Mouse (Mus musculus) retina, adult 2 months (tissue): Measurements from ENCODE around the gene Sf3b4.

Source experiments
- DNase-seq: peaks from one replicate; pipeline ENCODE4 v3.0.0-alpha.2; 2012; ENCODE audit warnings: low read depth, low spot score

Gene Sf3b4

DNA sequence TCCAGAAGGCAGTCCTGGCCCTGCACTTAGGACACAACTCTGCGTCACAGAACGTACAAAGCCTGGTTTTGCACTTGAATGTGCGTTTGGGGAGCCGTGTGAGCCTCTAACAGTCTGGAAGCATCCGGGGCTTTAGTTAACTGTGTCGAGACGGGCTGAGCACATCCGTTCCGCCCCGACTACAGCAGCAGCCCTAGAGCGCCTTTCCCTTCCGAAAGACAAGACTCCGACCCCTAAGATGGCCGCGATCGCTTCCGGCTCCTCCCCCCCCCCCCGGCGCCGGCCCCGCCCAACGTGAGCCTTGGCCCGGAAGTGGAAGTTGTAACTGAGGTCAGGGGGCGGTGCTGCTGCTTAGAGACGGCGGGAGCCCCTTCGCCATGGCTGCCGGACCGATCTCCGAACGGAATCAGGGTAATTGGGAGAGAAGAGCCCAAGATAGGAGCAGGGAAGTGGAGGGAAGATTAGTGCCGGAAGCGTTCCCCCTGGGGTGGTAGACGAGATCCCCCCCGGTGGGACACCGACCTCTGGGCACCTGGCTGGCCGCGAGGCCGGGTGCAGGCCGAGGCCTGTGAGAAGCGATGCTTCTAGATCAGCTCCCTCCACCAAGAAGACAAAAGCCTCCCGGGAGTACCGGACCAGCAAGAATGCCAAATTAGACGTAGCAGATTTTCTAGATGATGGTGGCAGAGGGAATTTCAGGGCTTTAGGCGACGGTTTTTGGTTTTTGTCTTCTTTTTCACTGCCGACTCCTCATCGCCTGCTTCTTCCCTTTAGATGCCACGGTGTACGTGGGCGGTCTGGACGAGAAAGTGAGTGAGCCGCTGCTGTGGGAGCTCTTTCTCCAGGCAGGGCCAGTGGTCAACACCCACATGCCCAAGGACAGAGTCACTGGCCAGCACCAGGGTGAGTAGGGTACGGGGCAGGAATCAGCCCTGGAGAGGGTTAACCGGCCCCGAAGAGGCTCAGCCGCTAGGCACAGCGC is at the start of gene Sf3b4:
Gene Sf3b4 (plus strand): TSS at position 136 of the 982 bp plus-strand sequence.
- DNase-seq: peak; percentile 84

DNA sequence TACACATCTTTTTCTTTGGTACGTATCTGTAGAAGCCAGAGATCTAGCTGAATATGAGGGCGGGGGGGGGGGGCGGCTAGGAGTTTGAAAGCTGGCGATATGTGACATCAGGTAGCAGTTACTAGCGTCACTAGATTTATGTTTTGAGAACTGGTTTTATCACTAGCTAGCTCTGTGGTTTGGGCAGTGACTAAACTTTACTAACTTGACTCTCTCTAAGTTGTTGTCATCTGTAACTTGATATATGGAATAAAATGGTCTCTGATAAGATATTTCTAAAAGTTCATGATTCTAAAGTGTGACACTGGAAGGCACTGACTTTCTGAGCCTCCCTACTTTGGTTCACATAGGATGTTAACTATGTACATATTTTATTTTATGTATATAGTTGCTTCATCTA is 47.9 kb upstream of the Sf3b4 start:
- no peak for DNase-seq

DNA sequence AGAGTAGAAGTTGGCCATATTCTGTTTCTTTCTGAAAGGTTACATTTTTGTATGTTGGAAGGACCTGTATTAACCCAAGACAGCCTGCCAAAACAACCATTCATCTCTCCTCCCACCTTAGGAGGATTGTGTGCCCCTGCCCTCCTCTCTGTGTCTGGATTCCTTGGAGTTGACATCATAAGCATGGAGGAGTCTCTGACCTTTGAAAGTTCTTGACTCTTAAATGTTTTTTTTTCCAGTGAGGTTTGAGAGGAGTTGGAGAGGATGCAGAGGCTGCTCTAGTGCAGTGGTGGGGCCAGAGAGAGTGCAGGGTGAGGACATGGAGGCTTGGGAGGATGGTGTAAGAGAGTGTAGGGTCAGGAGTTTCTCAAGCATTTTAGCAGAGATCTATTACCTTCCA is 44.0 kb upstream of the Sf3b4 start:
- no peak for DNase-seq

DNA sequence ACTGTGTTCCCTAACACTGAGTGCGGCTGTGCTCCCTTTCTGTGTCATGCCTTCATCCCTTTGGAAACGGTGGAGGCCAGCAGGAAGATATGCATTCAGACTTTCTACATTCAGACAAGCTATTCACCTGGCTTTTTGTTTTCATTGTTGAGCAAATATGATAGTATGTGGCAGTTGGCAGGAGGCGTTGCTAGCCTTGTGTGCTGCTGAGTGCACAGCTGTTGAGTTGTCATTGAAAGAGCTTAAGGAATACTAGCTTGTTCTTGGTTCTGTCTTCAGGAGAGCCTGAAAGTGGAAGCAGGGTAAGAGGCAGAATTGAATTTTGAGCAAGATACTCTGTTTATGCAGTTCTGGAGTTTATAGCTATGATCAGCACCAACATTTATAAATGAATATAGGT is 39.7 kb upstream of the Sf3b4 start:
- no peak for DNase-seq

DNA sequence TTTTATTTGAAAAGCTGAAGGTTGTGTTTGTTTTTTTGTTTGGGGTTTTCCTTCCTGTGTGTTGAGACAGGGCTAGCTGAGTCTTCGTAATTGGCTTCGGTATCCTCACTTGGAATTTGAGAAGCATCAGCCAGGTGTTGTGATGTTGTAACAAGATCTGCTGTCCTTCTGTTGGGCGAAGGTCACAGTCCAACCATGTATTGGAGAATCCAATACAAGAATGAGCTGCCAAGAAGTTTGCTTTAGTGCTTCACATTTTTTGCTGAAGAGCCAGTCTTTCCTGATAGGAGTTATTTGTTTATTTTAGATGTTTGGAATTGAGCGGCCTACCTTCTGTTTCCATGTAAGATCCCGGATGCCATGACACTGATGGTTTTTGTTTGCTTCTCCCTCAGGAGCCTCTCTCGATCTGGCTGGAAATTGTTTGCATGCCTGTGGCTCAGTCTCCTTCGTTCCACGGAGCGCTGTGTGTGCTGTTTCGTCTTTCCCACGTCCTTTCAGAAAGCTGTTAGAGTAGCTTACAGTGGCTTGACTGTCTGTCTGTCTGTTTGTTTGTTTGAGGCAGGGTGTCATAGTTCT is 38.7 kb upstream of the Sf3b4 start:
- DNase-seq: no peak

DNA sequence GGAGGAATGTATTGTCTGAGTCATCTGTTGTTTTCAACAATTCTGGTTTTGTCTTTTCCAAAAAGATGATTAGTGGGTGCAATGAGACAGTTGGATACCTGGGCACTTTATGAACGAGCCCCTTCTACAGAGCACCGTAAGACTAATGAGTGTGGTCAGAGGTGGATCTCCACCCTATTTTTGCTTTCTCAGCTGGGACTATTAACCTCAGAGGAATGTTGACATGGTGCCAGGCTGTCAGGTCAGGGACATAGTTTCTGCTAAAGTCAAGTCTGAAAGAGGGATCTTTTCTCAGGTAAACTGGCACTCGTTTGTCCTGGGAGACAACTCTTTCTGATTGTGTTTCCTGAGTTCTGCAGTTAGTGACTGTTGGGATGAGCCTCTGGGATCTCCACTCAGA is 37.1 kb upstream of the Sf3b4 start:
- no peak for DNase-seq

DNA sequence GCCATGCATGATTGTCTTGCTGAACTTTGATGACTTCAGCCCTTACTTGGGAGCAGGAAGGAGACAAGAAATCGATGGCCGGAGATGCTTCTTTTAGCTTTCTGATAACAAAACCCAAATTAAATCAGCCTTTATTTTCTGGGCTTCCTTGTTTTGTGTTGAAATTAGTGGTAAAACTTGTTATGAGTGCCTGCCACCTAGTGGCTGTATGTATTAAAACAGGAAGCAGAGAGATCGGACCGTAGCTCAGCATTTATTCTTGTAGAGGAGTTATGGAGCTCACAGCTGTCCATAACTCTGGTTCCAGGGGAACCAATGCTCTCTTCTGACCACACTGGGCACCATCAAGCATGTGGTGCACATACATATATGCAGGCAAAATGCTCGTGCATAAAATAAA is 24.2 kb upstream of the Sf3b4 start:
- DNase-seq: peak; percentile 52

DNA sequence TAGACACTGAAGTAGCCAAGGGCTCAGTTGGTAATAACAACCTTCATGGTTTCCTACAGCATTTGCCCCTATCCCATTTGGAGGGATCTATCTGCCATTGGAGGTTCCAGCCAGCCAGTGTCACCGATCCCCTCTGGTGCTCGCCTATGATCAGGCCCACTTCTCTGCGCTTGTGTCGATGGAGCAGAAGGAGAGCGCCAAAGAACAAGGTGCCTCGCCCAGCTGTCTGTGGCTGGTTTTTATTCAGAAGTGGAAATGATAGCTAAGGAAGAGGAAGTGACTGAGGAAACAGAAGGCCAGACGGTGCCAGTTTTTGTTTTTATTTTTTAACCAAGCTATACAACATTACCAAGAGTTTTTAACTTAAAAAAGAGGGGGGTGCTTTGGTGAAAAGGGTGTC is 20.3 kb upstream of the Sf3b4 start:
- DNase-seq: no peak

DNA sequence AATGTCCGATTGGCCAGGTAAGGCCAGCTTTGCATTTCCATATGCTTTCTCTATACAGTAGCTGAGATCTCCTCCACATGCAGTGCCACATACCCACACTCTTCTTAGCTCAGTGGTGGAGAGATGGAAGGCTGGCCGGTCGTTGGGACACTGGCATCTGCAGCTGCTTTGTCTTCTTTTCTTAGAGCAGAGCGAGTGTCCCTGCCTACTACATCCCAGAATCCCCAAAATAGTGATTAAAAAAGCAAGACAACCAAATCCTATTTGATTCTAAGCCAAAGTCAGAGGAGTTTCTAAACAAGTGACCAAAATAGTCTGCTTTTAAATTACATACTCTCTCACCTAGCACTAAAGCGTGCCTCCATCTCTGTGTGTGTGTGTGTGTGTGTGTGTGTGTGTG is 19.5 kb upstream of the Sf3b4 start:
- DNase-seq: no peak

DNA sequence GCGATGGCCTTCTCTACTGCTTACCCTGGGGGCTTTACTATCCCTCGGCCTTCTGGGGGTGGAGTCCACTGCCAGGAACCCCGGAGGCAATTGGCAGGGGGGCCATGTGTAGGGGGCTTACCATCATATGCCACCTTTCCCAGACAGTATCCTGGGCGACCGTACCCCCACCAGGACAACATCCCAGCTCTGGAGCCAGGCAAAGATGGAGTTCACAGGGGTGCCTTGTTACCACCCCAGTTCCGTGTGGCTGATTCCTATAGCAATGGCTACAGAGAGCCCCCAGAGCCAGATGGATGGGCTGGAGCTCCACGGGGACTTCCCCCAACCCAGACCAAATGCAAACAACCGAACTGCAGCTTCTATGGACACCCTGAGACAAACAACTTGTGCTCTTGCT is 16.6 kb upstream of the Sf3b4 start:
- no peak for DNase-seq

DNA sequence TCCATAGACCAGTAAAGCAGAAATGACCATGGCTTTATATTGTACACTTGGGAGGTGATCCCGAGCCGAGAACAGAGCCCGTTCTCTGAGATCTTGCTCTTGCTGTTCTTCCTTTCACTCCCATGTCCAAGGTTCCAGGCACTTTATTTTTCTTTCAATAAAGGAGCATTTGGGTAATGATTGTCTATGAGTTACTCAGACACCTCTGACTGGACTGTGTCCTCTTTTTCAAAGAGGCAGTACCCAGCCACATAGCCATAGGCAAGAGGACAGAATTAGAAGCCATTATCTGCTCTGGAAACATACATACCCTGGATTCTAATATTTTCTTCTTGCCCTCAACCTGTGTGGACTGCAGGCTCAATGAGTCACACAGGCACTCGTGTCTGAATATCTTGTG is 12.3 kb upstream of the Sf3b4 start:
- no peak for DNase-seq

DNA sequence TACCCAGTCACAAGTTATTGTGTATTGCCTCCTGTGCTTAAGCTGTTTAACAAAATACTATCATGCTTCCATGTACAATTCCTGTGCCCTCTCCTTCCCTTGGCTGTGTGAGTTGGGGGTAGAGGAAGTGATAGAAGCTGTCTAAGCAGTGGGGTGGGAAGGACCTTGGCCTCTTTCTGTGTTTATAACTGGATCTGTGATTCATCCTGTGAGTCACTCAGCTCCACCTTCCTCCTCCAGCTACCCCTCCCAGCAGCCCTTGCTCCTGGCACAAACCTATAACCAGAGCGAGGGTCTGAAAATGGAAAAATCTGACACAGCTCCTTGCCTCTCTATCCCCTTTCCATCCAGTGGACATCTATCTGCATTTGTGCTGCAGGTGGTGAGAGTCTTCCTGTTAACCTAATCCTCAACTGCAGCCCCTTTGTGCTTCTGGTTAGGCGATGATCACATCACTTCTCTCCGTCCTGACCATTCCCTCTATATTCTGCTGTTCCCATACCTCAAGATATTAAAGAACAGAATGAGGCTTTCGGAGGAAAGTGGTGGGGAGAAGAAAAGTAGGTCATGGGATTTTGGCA is 11.8 kb upstream of the Sf3b4 start:
- DNase-seq: no peak

DNA sequence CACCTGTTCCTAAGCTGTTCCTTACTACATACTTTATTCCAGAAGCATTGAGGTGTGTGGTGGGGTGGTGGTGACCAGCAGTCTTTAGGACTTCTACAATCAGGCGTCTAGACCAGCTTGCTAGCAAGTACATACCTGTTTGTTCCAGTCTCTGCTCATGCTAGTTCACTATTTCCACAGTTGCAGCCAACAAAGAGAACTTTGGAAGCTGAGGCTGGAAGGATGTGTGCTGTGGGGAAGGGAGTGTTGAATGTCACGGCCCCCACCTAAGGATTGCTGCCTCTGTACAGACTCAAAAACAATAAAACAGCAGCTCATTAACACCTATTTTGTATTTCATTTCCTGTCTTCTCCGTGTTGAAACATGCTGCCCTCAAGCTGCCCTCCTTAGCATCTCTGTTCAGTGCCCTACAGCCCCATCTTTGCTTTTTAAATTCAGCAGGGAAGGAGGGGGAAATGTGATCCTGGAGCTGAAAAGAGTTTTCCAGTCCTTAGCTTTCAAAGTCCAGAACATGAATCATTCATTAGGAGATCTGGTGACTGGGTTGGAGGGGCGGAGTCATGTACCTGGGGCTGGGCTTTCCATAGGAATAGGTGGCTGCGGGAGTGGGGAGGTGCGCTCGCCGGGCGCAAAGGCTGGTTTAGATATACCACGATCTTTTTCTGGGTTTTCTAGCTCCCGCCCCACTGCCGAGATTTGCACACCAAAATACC is 11.2 kb upstream of the Sf3b4 start:
- DNase-seq: no peak

DNA sequence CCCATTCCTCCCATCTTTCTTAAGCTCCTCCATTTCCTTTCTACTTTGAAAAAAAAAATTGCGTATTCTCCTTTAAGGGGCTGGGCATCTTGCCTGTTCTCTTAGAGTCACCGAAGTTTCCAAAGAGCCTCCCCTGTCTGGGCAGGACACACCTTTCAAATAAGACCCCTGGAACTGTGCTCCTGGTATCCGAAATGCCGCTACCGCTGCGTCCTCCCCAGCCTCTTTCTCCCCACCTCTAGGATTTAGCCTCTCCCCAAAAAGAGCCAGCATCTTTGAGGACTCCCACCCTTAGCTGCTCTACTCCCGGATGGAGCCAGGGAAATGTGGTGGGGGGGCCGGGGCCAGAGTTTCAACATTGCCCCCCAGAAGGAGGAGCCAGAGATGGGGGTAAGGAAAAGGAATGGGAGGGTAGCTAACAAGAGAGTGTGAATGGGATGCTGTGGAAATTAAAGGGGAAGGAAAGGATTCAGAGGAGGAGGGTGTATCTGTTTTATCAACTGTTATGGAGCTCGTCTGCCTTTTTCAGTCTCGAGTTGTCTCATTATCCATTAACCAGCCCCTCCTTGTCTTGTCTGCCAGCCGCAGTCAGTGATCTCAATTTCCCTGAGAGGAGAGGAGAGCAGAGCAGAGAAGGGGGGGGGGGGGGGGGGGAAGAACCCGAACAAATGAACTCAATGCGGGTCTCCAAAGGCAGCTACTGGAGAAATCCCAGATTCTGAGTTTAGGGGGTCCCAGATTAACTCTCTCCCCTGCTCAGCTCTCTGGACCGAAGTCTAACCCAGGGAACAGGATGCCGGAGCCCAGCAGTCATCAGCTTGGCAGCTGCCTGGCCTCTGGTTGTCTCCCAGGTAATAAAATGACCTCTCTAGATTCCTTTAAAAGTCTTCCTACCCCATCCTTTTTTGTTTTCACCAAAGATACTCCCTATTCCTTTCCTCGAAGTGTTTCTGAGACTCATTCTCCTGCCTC is 10.0 kb upstream of the Sf3b4 start, which contains the start of gene Mtmr11:
Gene Mtmr11 (plus strand): TSS at position 136 of the 972 bp plus-strand sequence.
- DNase-seq: no peak

DNA sequence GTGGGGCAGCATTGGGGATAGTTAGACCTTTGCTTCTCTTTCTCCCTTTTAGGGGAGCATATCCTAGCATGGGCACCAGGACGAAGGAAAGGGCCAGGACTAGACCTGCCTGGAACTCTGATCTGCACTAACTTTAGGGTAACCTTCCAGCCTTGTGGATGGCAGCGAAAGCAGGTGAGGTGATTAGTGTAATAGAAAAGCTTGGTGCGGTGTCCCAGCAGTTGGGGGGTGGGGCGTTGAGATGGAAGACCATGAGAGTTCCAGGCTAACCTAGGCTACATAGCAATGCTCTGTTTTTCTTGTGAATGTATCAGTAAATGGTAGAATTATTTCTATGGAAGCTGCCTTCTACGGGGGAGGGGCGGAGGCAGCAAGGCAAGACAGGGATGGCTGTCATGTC is 9.1 kb upstream of the Sf3b4 start:
- DNase-seq: no peak

DNA sequence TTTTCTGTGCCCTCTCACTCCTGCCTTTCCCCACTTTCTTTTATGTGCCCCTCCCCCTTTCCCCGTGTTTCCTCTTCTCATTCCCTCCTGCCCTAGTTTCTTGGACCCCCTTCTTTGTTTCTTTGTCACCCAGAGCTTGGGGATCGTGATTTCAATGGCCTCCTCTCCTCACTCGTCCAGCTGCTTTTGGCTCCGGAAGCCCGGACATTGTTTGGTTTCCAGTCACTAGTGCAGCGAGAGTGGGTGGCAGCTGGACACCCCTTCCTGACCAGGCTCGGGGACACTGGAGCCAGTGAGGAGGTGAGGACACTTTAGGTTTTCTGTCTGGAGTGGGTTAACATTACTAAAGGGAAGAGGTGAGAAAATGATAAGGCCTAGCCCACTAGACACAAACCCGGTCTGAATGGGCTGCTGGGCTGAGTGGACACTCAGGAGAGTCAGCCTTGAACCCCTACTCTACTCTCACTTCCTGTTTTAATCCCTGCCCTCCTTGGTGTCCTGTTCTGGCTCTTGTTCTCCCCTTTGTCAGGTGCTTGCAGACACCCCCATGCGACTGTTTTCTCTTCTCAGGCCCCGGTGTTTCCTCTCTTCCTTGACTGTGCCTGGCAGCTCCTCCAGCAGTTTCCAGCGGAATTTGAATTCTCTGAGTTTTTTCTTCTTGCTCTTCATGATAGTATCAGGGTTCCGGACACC is 3.5 kb upstream of the Sf3b4 start:
- DNase-seq: no peak

DNA sequence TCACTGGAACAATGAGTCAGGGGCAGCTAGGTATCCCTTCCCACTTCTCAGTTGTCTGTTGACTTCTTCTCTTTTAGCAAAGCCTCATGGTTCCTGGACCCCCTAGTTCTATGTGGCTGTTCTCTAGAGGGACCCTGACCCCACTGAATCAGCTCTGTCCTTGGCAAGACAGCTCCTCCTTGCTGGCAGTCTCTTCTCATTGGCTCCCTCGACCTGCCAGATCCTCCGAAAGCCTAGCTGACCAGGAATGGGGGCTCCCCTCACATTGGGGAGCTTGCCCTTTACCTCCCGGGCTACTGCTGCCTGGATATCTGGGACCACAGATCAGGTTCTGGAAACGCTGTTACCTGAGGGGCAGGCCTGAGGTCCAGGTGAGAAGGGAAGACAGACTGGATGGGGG is 1.9 kb upstream of the Sf3b4 start:
- no peak for DNase-seq

DNA sequence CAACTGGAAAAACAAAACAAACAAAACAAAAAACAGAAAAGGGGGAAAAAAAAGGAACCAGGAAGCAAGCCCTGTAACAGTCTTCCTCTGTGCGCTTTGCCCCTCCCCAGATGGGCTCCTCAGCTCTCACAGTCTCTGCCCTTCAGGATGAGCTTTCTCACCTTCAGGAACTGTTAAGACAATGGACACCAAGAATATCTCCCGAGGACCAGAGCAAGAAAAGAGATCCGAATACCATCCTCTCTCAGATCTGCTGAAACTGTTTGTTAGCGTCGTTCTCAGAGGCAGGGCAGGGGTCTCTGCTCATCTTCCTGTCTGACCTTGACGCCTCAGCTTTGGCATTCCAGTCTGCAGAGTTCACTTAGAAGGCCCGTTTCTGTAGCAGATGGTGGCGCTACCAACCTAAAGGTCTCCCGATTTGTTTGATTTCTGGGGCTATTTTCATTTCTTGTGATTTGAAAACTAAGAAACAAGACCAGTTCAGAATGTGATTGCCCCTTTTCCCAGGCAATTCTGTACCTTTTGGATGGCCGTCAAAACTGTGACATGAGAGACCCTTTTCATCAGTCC is 1.1 kb upstream of the Sf3b4 start:
- DNase-seq: no peak

DNA sequence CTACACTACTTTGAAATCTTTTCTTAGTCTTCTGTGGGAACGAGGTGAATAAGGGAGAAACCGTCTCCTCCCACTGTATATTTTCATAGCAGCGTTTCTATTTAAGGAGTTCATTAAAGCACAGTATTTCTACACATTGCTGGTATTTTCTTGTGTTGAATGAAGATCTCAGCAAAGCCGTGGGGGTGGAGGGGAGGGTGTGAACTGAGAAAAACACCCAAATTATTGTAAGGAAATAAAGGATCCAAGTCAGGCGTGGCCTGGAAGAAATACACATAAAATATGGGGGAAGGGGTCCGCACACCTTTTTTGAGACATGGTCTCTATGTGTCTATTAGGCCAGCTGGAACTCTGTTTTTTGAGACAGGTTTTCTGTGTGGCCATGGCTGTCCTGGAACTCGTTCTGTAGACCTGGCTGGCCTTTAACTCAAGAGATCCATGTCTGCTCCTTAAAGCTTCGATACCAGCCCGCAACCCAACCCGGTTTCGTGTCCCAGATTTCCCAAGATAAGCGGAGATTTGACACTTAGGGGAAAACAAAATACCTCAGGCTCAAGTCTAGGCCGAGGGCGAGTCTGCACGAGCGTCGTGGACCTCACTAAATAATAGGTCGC is 442 bp upstream of the Sf3b4 start:
- DNase-seq: no peak

DNA sequence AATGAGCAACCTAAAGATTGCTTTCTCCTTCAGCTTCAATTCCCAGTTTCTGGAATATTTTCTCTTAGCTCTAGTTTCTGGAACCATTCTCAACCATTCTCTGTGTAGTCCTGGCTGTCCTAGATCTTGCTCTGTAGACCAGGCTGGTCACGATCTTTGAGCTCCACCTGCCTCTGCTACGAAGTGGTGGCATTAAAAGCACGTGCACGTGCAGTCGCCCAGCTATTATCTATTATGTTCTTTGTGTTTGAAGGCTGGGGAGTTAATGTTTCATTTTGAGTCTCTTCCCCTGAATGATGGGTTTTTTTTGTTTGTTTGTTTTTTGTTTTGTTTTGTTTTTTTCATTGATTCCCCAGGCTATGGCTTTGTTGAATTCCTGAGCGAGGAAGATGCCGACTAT is 1.1 kb downstream of the Sf3b4 start:
- no peak for DNase-seq
